Mouse (Mus musculus) heart, embryonic 15.5 days (tissue): ENCODE measurements at regions not wholly inside any gene's neighbourhood (a gene's known extent, or its start where the extent isn't known, plus 50 kb on each side); places are given as distances from the start of the nearest gene placed in this dataset.

Source experiments
- ATAC-seq: fragments of 200-750 bp; cut with Nextera tagmentation; replicated peaks from 2 replicates; pipeline ENCODE4 v1.8.0; 2017; ENCODE audit warnings: low read depth, moderate TSS enrichment; ENCODE audit not compliant: insufficient number of reproducible peaks, insufficient read depth, low FRiP score
- H3K27ac ChIP-seq: fragments of 300-500 bp; sonication (generic); 2 replicates; pipeline ENCODE4 v1.5.1; 2015; ENCODE audit warnings: mild to moderate bottlenecking, inconsistent platforms
- H3K27me3 ChIP-seq: fragments of 300-500 bp; sonication (generic); 2 replicates; pipeline ENCODE4 v1.6.1; 2015; ENCODE audit warnings: inconsistent platforms
- H3K36me3 ChIP-seq: fragments of 300-500 bp; sonication (generic); 2 replicates; pipeline ENCODE4 v1.6.1; 2015; ENCODE audit warnings: mild to moderate bottlenecking, inconsistent platforms
- H3K4me1 ChIP-seq: fragments of 300-500 bp; sonication (generic); replicated peaks from 2 replicates; pipeline ENCODE4 v1.6.1; 2015; ENCODE audit warnings: inconsistent platforms
- H3K4me2 ChIP-seq: fragments of 300-500 bp; sonication (generic); 2 replicates; pipeline ENCODE4 v1.6.1; 2015; ENCODE audit warnings: inconsistent platforms, mild to moderate bottlenecking, moderate library complexity
- H3K4me3 ChIP-seq: fragments of 300-500 bp; sonication (generic); 2 replicates; pipeline ENCODE4 v1.5.1; 2015; ENCODE audit warnings: mild to moderate bottlenecking, inconsistent platforms
- H3K9ac ChIP-seq: fragments of 300-500 bp; sonication (generic); 2 replicates; pipeline ENCODE4 v1.6.1; 2015; ENCODE audit warnings: mild to moderate bottlenecking, inconsistent platforms
- H3K9me3 ChIP-seq: fragments of 300-500 bp; sonication (generic); replicated peaks from 2 replicates; pipeline ENCODE4 v1.6.1; 2016; ENCODE audit warnings: inconsistent platforms
- WGBS: fragments of 180-500 bp; shearing (Covaris S2); methylation state at CpG from one replicate; pipeline ENCODE4 v1.1.7; 2015; ENCODE audit warnings: mixed read lengths; 5-methylcytosine and 5-hydroxymethylcytosine counted together

- no peak overlapping the region for H3K9ac ChIP-seq
- no peak for ATAC-seq
- H3K4me1 ChIP-seq, result 0 out of 2 replicates have a peak, but pooled peaks cover 3% of the 10 kb centered on the region
- 86% methylated on average over 13 of the region's 13 CpGs for WGBS
- H3K9me3 ChIP-seq, result no peaks in the 10 kb centered on the region
- no peak overlapping the region for H3K4me2 ChIP-seq
- no peaks in the 10 kb centered on the region for H3K36me3 ChIP-seq
- no peaks in the 10 kb centered on the region for H3K27me3 ChIP-seq
- H3K4me3 ChIP-seq, result no peak overlapping the region
- H3K27ac ChIP-seq, result no peak overlapping the region
Observed at GRCm38 (mm10) chr3:147132830-147133229, 280.7 kb downstream of the Ttll7 start.

- H3K36me3 ChIP-seq, result no peaks in the 10 kb centered on the region
- H3K27ac ChIP-seq, result no peak overlapping the region
- WGBS, result 79% methylated on average over 13 of the region's 13 CpGs
- no peak overlapping the region for H3K4me2 ChIP-seq
- H3K4me1 ChIP-seq, result 0 out of 2 replicates have a peak, but pooled peaks cover 3% of the 10 kb centered on the region
- no peaks in the 10 kb centered on the region for H3K9me3 ChIP-seq
- no peaks in the 10 kb centered on the region for H3K27me3 ChIP-seq
- no peak for ATAC-seq
- no peak overlapping the region for H3K9ac ChIP-seq
- H3K4me3 ChIP-seq, result no peak overlapping the region
Observed at GRCm38 (mm10) chr3:147133408-147133807, 281.2 kb downstream of the Ttll7 start.

DNA sequence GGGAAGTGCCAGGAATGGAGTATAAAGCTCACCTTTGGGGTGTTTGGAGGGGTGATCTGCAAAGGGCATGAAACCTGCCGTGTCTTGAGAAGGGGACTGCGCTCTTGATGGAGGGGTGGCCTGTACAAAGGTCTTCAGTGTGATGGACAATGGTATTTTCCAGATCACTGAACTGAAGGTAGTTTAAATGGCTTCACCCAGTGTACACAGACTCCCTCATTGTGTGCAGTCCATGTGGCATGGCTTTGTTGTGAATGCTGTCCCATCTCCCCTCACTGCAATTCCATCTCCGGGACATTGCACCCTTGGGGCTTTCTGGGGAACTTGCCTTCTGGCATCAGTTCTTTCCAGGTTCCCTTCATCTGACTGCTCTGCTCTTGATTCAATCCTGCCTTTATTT lies 288.2 kb downstream of the Ttll7 start:
- no peaks in the 10 kb centered on the region for H3K36me3 ChIP-seq
- 89% methylated on average over 3 of the region's 3 CpGs for WGBS
- ATAC-seq, result no peak
- no peak overlapping the region for H3K27ac ChIP-seq
- H3K4me2 ChIP-seq, result no peak overlapping the region
- no peaks in the 10 kb centered on the region for H3K27me3 ChIP-seq
- no peak overlapping the region for H3K9ac ChIP-seq
- H3K4me1 ChIP-seq, result 0 out of 2 replicates have a peak, but pooled peaks cover 3% of the 10 kb centered on the region
- H3K9me3 ChIP-seq, result no peaks in the 10 kb centered on the region
- H3K4me3 ChIP-seq, result no peak overlapping the region

- no peak overlapping the region for H3K4me2 ChIP-seq
- ATAC-seq, result no peak
- no peaks in the 10 kb centered on the region for H3K4me1 ChIP-seq
- no peak overlapping the region for H3K4me3 ChIP-seq
- no peaks in the 10 kb centered on the region for H3K36me3 ChIP-seq
- H3K9me3 ChIP-seq, result no peaks in the 10 kb centered on the region
- no peaks in the 10 kb centered on the region for H3K27me3 ChIP-seq
- no peak overlapping the region for H3K9ac ChIP-seq
- WGBS, result 60% methylated on average over 3 of the region's 3 CpGs
- H3K27ac ChIP-seq, result no peak overlapping the region
Observed at GRCm38 (mm10) chr3:147153456-147153855, 301.3 kb downstream of the Ttll7 start.

GRCm38 (mm10) chr3:147153998-147154397 lies 301.8 kb downstream of the Ttll7 start:
- WGBS, result 55% methylated on average over 2 of the region's 2 CpGs
- no peak overlapping the region for H3K9ac ChIP-seq
- H3K4me1 ChIP-seq, result no peaks in the 10 kb centered on the region
- no peaks in the 10 kb centered on the region for H3K27me3 ChIP-seq
- no peaks in the 10 kb centered on the region for H3K36me3 ChIP-seq
- no peaks in the 10 kb centered on the region for H3K9me3 ChIP-seq
- H3K27ac ChIP-seq, result no peak overlapping the region
- H3K4me2 ChIP-seq, result no peak overlapping the region
- no peak for ATAC-seq
- H3K4me3 ChIP-seq, result no peak overlapping the region

DNA sequence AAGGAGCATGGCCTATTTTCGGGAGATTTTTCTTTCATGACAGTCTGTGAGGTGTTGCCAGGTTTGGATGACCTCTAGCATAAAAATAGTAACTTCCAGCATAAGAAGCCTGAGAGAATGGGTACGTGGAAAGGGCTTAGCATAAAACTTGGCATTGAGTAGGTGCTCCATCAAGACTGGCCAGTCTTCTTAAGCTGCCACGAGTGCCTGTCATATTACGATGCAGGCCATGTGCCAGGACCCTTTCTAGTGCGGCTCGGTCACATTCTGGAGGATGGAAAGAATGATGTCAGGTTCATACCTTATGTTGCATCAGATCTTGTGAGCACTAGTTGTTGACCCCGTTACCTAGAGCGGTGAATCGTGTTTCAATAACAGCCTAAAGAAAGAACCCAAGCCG lies 311.0 kb downstream of the Ttll7 start:
- no peaks in the 10 kb centered on the region for H3K36me3 ChIP-seq
- H3K4me1 ChIP-seq, result 0 out of 2 replicates have a peak, but pooled peaks cover 4% of the 10 kb centered on the region
- no peak for ATAC-seq
- no peak overlapping the region for H3K4me2 ChIP-seq
- no peaks in the 10 kb centered on the region for H3K27me3 ChIP-seq
- H3K27ac ChIP-seq, result no peak overlapping the region
- H3K9ac ChIP-seq, result no peak overlapping the region
- H3K4me3 ChIP-seq, result no peak overlapping the region
- WGBS, result 50% methylated on average over 10 of the region's 10 CpGs
- H3K9me3 ChIP-seq, result no peaks in the 10 kb centered on the region

GRCm38 (mm10) chr3:147163540-147163939 lies 311.4 kb downstream of the Ttll7 start:
- Histone ChIP-seq H3K4me2 (no peak overlapping the region), H3K27ac (no peak overlapping the region), H3K9ac (no peak overlapping the region), H3K4me1 (0 out of 2 replicates have a peak, but pooled peaks cover 4% of the 10 kb centered on the region), H3K9me3 (no peaks in the 10 kb centered on the region), H3K4me3 (no peak overlapping the region), H3K36me3 (no peaks in the 10 kb centered on the region), H3K27me3 (no peaks in the 10 kb centered on the region)
- no peak for ATAC-seq
- 80% methylated on average over 5 of the region's 5 CpGs for WGBS

- Histone ChIP-seq H3K9ac (no peak overlapping the region), H3K4me2 (no peak overlapping the region), H3K9me3 (no peaks in the 10 kb centered on the region), H3K4me1 (0 out of 2 replicates have a peak, but pooled peaks cover 4% of the 10 kb centered on the region), H3K27me3 (no peaks in the 10 kb centered on the region), H3K27ac (no peak overlapping the region), H3K36me3 (no peaks in the 10 kb centered on the region), H3K4me3 (no peak overlapping the region)
- ATAC-seq, result no peak
- WGBS, result 67% methylated on average over 6 of the region's 6 CpGs
Observed at GRCm38 (mm10) chr3:147164931-147165330, 312.8 kb downstream of the Ttll7 start.

GRCm38 (mm10) chr3:147166555-147166954 lies 314.4 kb downstream of the Ttll7 start:
- WGBS, result 69% methylated on average over 5 of the region's 5 CpGs
- ATAC-seq, result no peak
- Histone ChIP-seq H3K9ac (no peak overlapping the region), H3K27me3 (no peaks in the 10 kb centered on the region), H3K4me1 (0 out of 2 replicates have a peak, but pooled peaks cover 4% of the 10 kb centered on the region), H3K27ac (no peak overlapping the region), H3K4me2 (no peak overlapping the region), H3K4me3 (no peak overlapping the region), H3K9me3 (no peaks in the 10 kb centered on the region), H3K36me3 (no peaks in the 10 kb centered on the region)

- Histone ChIP-seq H3K4me1 (no peaks in the 10 kb centered on the region), H3K27me3 (no peaks in the 10 kb centered on the region), H3K9ac (no peak overlapping the region), H3K4me2 (no peak overlapping the region), H3K27ac (no peak overlapping the region), H3K4me3 (no peak overlapping the region), H3K36me3 (no peaks in the 10 kb centered on the region), H3K9me3 (no peaks in the 10 kb centered on the region)
- ATAC-seq, result no peak
- WGBS, result 78% methylated on average over 2 of the region's 2 CpGs
Observed at GRCm38 (mm10) chr3:147169215-147169614, 317.0 kb downstream of the Ttll7 start.

GRCm38 (mm10) chr3:147170106-147170505 lies 317.9 kb downstream of the Ttll7 start:
- no peak for ATAC-seq
- Histone ChIP-seq H3K9me3 (no peaks in the 10 kb centered on the region), H3K36me3 (no peaks in the 10 kb centered on the region), H3K27ac (no peak overlapping the region), H3K4me1 (no peaks in the 10 kb centered on the region), H3K27me3 (no peaks in the 10 kb centered on the region), H3K4me2 (no peak overlapping the region), H3K9ac (no peak overlapping the region), H3K4me3 (no peak overlapping the region)
- WGBS, result 43% methylated on average over 2 of the region's 2 CpGs

DNA sequence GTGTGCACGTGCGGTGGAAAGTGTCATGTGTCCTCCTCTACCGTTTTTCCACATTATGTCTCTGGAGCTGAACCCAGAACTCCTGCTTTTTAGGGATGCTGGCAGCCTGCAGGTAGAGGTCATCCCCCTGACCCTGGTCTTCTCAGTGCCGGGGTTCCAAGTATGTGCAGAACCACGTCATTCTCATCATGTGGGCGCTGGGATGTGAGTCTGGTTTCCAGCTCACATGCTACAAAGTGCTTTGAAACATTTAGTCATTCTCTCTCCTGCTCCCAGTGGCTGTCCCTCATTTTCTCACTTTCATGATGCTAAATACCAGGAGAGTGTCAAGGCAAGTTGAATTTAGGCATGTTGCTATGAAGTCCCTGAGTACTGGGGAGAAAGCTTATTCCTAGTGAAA lies 326.6 kb downstream of the Ttll7 start:
- Histone ChIP-seq H3K36me3 (no peaks in the 10 kb centered on the region), H3K27ac (no peak overlapping the region), H3K27me3 (no peaks in the 10 kb centered on the region), H3K4me2 (no peak overlapping the region), H3K9me3 (no peaks in the 10 kb centered on the region), H3K4me3 (no peak overlapping the region), H3K4me1 (peaks cover 16% of the 10 kb centered on the region), H3K9ac (no peak overlapping the region)
- ATAC-seq, result no peak
- whole genome bisulfite sequencing, result 80% methylated on average over 6 of the region's 6 CpGs
